Mouse (Mus musculus): ENCODE results near the gene Zfp775.
A peak's percentile ranks its signal among the peaks of the same experiment; 100 is the strongest.

Zfp775 gene

GRCm38 (mm10) chr6:48601271-48602079, at the start of gene Zfp775:
Zfp775 (plus strand) TSS chr6:48602063.
- DNase-seq: peak; percentile 90

- peak; percentile 45 for DNase-seq
These were observed 48.9 kb upstream of the Zfp775 start for GRCm38 (mm10) chr6:48552918-48553317.

GRCm38 (mm10) chr6:48553819-48554218, 48.0 kb upstream of the Zfp775 start:
- DNase-seq: no peak

GRCm38 (mm10) chr6:48554280-48555103, 47.4 kb upstream of the Zfp775 start, which contains the start of gene Lrrc61:
Lrrc61 (plus strand) TSS chr6:48554796.
- peak; percentile 93 to 95 for DNase-seq

- peak in 1 of 2 experiments; percentile 22 for DNase-seq
These were observed 46.6 kb upstream of the Zfp775 start for GRCm38 (mm10) chr6:48555104-48555890.

GRCm38 (mm10) chr6:48555956-48556355, 45.9 kb upstream of the Zfp775 start:
- DNase-seq: no peak

GRCm38 (mm10) chr6:48565693-48566310, 36.1 kb upstream of the Zfp775 start:
- DNase-seq: no peak

GRCm38 (mm10) chr6:48566312-48566711, 35.6 kb upstream of the Zfp775 start:
- no peak for DNase-seq

GRCm38 (mm10) chr6:48568036-48568984, 33.6 kb upstream of the Zfp775 start:
- no peak for DNase-seq

- DNase-seq: no peak
These were observed 32.6 kb upstream of the Zfp775 start for GRCm38 (mm10) chr6:48569065-48569807.

GRCm38 (mm10) chr6:48572014-48572413, 29.8 kb upstream of the Zfp775 start:
- no peak for DNase-seq

GRCm38 (mm10) chr6:48572572-48573061, 29.2 kb upstream of the Zfp775 start, which contains the start of gene Rarres2:
Rarres2 (minus strand) TSS chr6:48572789.
- DNase-seq: no peak

- DNase-seq: no peak
These were observed 28.6 kb upstream of the Zfp775 start for GRCm38 (mm10) chr6:48573280-48573679.

- DNase-seq: no peak
These were observed 27.9 kb upstream of the Zfp775 start for GRCm38 (mm10) chr6:48573981-48574380.

GRCm38 (mm10) chr6:48578736-48579135, 23.1 kb upstream of the Zfp775 start:
- DNase-seq: no peak

- no peak for DNase-seq
These were observed 22.6 kb upstream of the Zfp775 start for GRCm38 (mm10) chr6:48579215-48579648.

- DNase-seq: no peak
These were observed 20.6 kb upstream of the Zfp775 start for GRCm38 (mm10) chr6:48581257-48581656.

GRCm38 (mm10) chr6:48582037-48582436, 19.8 kb upstream of the Zfp775 start:
- peak; percentile 58 to 59 for DNase-seq

GRCm38 (mm10) chr6:48589194-48589750, 12.6 kb upstream of the Zfp775 start, which contains the start of gene Gm45021:
Gm45021 (plus strand) TSS chr6:48589610.
- no peak for DNase-seq

Data from B cell, adult 2 months (primary cell).